Mouse (Mus musculus) testis, postnatal 14 days (tissue): Measurements from ENCODE around the gene Grk1.

Experiments used
- DNase-seq: peaks from one replicate; pipeline ENCODE4 v3.0.0; 2021; ENCODE audit warnings: low spot score

Gene Grk1

GRCm38 (mm10) chr8:13404666-13405131 lies at the start of gene Grk1:
Gene Grk1, plus strand, starts transcription at chr8:13405081.
- no peak for DNase-seq

GRCm38 (mm10) chr8:13356221-13356620 lies 48.7 kb upstream of the Grk1 start:
- DNase-seq = no peak

- DNase-seq = no peak
Measured at GRCm38 (mm10) chr8:13356681-13357080, 48.2 kb upstream of the Grk1 start.

GRCm38 (mm10) chr8:13360213-13360612 lies 44.7 kb upstream of the Grk1 start:
- DNase-seq = no peak

GRCm38 (mm10) chr8:13361865-13362264 lies 43.0 kb upstream of the Grk1 start:
- DNase-seq = no peak

- no peak for DNase-seq
Measured at GRCm38 (mm10) chr8:13373151-13373662, 31.7 kb upstream of the Grk1 start.

GRCm38 (mm10) chr8:13381630-13382029 lies 23.3 kb upstream of the Grk1 start:
- no peak for DNase-seq

GRCm38 (mm10) chr8:13382536-13382935 lies 22.3 kb upstream of the Grk1 start:
- DNase-seq = no peak

- DNase-seq = no peak
Measured at GRCm38 (mm10) chr8:13382999-13383398, 21.9 kb upstream of the Grk1 start.

GRCm38 (mm10) chr8:13386366-13386765 lies 18.5 kb upstream of the Grk1 start:
- no peak for DNase-seq

GRCm38 (mm10) chr8:13387728-13388127 lies 17.2 kb upstream of the Grk1 start:
- no peak for DNase-seq

GRCm38 (mm10) chr8:13388744-13389143 lies 16.1 kb upstream of the Grk1 start:
- DNase-seq = no peak

- DNase-seq = no peak
Measured at GRCm38 (mm10) chr8:13393869-13394268, 11.0 kb upstream of the Grk1 start.

- no peak for DNase-seq
Measured at GRCm38 (mm10) chr8:13396725-13397124, 8.2 kb upstream of the Grk1 start, which contains the start of gene Atp4b. Gene Atp4b, minus strand, starts transcription at chr8:13396825.

- no peak for DNase-seq
Measured at GRCm38 (mm10) chr8:13403517-13403916, 1.4 kb upstream of the Grk1 start.

GRCm38 (mm10) chr8:13406011-13406410 lies 1.1 kb downstream of the Grk1 start:
- no peak for DNase-seq

GRCm38 (mm10) chr8:13411597-13411996 lies 6.7 kb downstream of the Grk1 start:
- DNase-seq = no peak

GRCm38 (mm10) chr8:13412891-13413558 lies 8.1 kb downstream of the Grk1 start:
- no peak for DNase-seq

- DNase-seq = no peak
Measured at GRCm38 (mm10) chr8:13413823-13414390, 9.0 kb downstream of the Grk1 start.

GRCm38 (mm10) chr8:13415879-13416278 lies 11.0 kb downstream of the Grk1 start:
- no peak for DNase-seq

- no peak for DNase-seq
Measured at GRCm38 (mm10) chr8:13419111-13419639, 14.3 kb downstream of the Grk1 start.

- DNase-seq = no peak
Measured at GRCm38 (mm10) chr8:13420970-13421369, 16.1 kb downstream of the Grk1 start.

GRCm38 (mm10) chr8:13427351-13427750 lies 22.5 kb downstream of the Grk1 start:
- no peak for DNase-seq
